Mouse (Mus musculus): ENCODE measurements around the gene Marf1.
"Not testable (repeated sequence)": the region's sequence is repeated elsewhere in the genome, so short reads cannot be mapped to it uniquely, and the experiment has no call there.

The Marf1 gene

GRCm38 (mm10) chr16:14162988-14163416, at the start of gene Marf1, which contains the start of gene Nde1:
TSS of gene Marf1 (minus strand) at chr16:14163351.
TSS of gene Nde1 (plus strand) at chr16:14163275.
- DNase-seq (ENCODE audit: low read depth, low spot score): peak; percentile 92

GRCm38 (mm10) chr16:14198798-14199197, 35.6 kb upstream of the Marf1 start:
- no peak for DNase-seq (ENCODE audit: low read depth, low spot score)

GRCm38 (mm10) chr16:14195427-14195826, 32.3 kb upstream of the Marf1 start:
- DNase-seq (ENCODE audit: low read depth, low spot score): peak; percentile 58

- no peak for DNase-seq (ENCODE audit: low read depth, low spot score)
Observed at GRCm38 (mm10) chr16:14194164-14194950, 31.2 kb upstream of the Marf1 start.

GRCm38 (mm10) chr16:14185516-14185915, 22.4 kb upstream of the Marf1 start:
- DNase-seq (ENCODE audit: low read depth, low spot score): no peak

- no peak for DNase-seq (ENCODE audit: low read depth, low spot score)
Observed at GRCm38 (mm10) chr16:14183856-14184255, 20.7 kb upstream of the Marf1 start.

- no peak for DNase-seq (ENCODE audit: low read depth, low spot score)
Observed at GRCm38 (mm10) chr16:14182360-14182759, 19.2 kb upstream of the Marf1 start.

GRCm38 (mm10) chr16:14180163-14180733, 17.1 kb upstream of the Marf1 start:
- DNase-seq (ENCODE audit: low read depth, low spot score): no peak

- no peak for DNase-seq (ENCODE audit: low read depth, low spot score)
Observed at GRCm38 (mm10) chr16:14178041-14178440, 14.9 kb upstream of the Marf1 start.

- no peak for DNase-seq (ENCODE audit: low read depth, low spot score)
Observed at GRCm38 (mm10) chr16:14169706-14170105, 6.6 kb upstream of the Marf1 start.

GRCm38 (mm10) chr16:14166490-14166889, 3.3 kb upstream of the Marf1 start:
- peak; percentile 42 for DNase-seq (ENCODE audit: low read depth, low spot score)

- peak; percentile 38 for DNase-seq (ENCODE audit: low read depth, low spot score)
Observed at GRCm38 (mm10) chr16:14163731-14164130, 580 bp upstream of the Marf1 start.

GRCm38 (mm10) chr16:14160941-14161340, 2.2 kb downstream of the Marf1 start:
- DNase-seq (ENCODE audit: low read depth, low spot score): no peak

- peak; percentile 72 for DNase-seq (ENCODE audit: low read depth, low spot score)
Observed at GRCm38 (mm10) chr16:14159746-14160131, 3.4 kb downstream of the Marf1 start.

- peak; percentile 99 for DNase-seq (ENCODE audit: low read depth, low spot score)
Observed at GRCm38 (mm10) chr16:14158936-14159745, 4.0 kb downstream of the Marf1 start.

GRCm38 (mm10) chr16:14158536-14158935, 4.6 kb downstream of the Marf1 start:
- DNase-seq (ENCODE audit: low read depth, low spot score): no peak

GRCm38 (mm10) chr16:14156312-14156711, 6.8 kb downstream of the Marf1 start:
- no peak for DNase-seq (ENCODE audit: low read depth, low spot score)

GRCm38 (mm10) chr16:14155638-14156037, 7.5 kb downstream of the Marf1 start:
- DNase-seq (ENCODE audit: low read depth, low spot score): not testable (repeated sequence)

- DNase-seq (ENCODE audit: low read depth, low spot score): no peak
Observed at GRCm38 (mm10) chr16:14151718-14152117, 11.4 kb downstream of the Marf1 start.

- no peak for DNase-seq (ENCODE audit: low read depth, low spot score)
Observed at GRCm38 (mm10) chr16:14147712-14148111, 15.4 kb downstream of the Marf1 start.

GRCm38 (mm10) chr16:14143298-14143697, 19.9 kb downstream of the Marf1 start:
- DNase-seq (ENCODE audit: low read depth, low spot score): no peak

GRCm38 (mm10) chr16:14139106-14139505, 24.0 kb downstream of the Marf1 start:
- no peak for DNase-seq (ENCODE audit: low read depth, low spot score)

Measured in c-Kit-negative CD71-positive TER-119-positive erythroid progenitor cells, embryonic 14.5 days (primary cell).